Mouse (Mus musculus) cerebellum, adult 2 months (tissue): ENCODE data around the gene Coro1c.

ENCODE experiments used
- CTCF ChIP-seq: fragments of 200-500 bp; IDR thresholded peaks from 2 replicates; pipeline ENCODE4 v1.5.1; 2011; ENCODE audit warnings: low read depth, mild to moderate bottlenecking, control low read depth, low read length, moderate library complexity, borderline replicate concordance; ENCODE audit not compliant: insufficient read depth
- POLR2A ChIP-seq: fragments of 200-500 bp; IDR thresholded peaks from 2 replicates; pipeline ENCODE4 v1.6.1; 2011; ENCODE audit warnings: low read length, control low read depth, borderline replicate concordance; ENCODE audit not compliant: insufficient read depth

GRCm38 (mm10) chr5:113892005-113892404 lies 16.6 kb downstream of the Coro1c start:
- TF ChIP-seq CTCF: no peak
- no peak for TF ChIP-seq POLR2A
